Mouse (Mus musculus): ENCODE results near the gene Maco1.

- TF ChIP-seq CTCF (IDR thresholded peaks at IDR 0.05; ENCODE audit: borderline replicate concordance, control insufficient read depth, extremely low read depth, insufficient read depth, low read length, poor library complexity) (0 out of 2 replicates have a peak, but pooled peaks have one; percentile 30), POLR2A (IDR thresholded peaks at IDR 0.05; ENCODE audit: control insufficient read depth, extremely low read depth, insufficient read depth, low read length, poor library complexity) (0 out of 2 replicates have a peak, but pooled peaks have one; percentile 36)
These were observed 85.5 kb downstream of the Maco1 start, which contains the start of gene Ldlrap1 for GRCm38 (mm10) chr4:134767426-134768225.
